Mouse (Mus musculus): ENCODE data around the gene Mbtps2. TPM values are rescaled to one million over a fixed set of nuclear protein-coding genes. Genes with fewer than 3 reads are reported as not detected.

The Mbtps2 gene
- polyA plus RNA-seq, 1 experiment from 2014 or later = 35.4 TPM

DNA sequence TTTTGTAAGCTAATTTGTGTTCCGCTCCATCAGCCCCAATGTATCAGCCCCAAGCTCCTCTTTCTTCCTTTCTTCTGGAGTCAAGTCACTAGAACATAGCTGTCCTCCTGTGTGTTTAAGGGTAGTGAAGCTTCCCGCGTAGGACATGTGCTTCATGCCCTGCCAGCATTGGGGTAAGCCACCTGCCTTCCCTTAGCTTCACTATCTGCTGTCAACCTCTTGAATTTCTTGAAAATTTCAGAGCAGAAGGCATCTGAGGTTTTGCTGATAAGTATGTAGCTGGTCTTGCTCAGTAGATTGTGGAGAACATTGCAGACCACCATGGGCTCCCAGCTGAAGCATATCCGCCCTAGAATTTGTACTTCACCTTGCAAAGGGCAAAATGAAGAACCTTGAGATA lies 105.4 kb downstream of the Mbtps2 start:
- Histone ChIP-seq H3K36me3 (no peaks in the 10 kb centered on the region), H3K27me3 (no peaks in the 10 kb centered on the region), H3K27ac (replicated peaks) (no peak overlapping the region), H3K4me2 (replicated peaks) (no peak overlapping the region), H3K4me1 (peaks cover 13% of the 10 kb centered on the region), H3K9me3 (no peaks in the 10 kb centered on the region), H3K9ac (replicated peaks) (no peak overlapping the region), H3K4me3 (no peak overlapping the region)
- no peak for ATAC-seq (replicated peaks)
- WGBS = 68% methylated on average over 4 of the region's 4 CpGs

DNA sequence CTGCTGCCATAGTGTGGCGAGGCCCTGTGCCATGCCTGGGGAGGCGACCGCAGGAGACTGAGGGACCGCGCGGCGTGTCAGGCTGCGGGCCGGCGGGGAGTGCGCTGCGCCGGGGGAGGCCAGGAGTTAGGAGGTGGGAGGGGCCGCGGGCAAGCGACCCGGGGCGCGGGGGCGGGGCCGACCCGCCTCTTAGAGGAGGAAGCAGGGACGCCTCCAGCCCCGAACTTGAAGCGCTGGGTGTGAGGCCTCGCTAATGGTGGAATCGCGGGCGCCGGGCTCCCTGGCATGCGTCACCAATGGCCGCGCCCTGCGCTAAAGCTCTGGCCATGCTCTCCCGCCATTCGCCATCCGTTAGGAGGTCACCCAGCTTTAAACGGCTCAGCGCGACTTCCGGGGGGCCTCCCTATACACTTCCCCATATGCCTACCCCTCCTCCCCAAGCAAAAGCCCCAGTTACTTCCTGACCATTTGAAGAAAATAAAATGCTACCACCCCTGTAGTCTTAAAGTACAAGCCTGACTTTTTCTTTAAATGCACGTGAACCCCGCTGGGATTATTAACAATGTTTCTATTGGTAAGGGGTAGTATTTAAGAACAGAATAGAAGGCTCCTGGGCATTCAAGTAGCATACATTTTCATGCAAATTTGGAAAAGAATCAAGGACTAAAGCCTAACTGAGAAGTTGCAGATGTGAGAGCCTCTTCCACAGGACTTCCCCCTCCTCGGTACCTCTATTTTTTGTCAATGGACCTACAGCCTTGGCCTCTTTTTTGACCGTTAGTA lies 106.4 kb downstream of the Mbtps2 start, which contains the start of gene Sms:
Gene Sms, minus strand, starts transcription at position 344 of the 783 bp plus-strand sequence.
- peak within 1 kb of the TSS; percentile 46 for H3K4me2 ChIP-seq (replicated peaks)
- WGBS = 17% methylated on average over 41 of the region's 45 CpGs
- peak; percentile 91 for ATAC-seq (replicated peaks)

DNA sequence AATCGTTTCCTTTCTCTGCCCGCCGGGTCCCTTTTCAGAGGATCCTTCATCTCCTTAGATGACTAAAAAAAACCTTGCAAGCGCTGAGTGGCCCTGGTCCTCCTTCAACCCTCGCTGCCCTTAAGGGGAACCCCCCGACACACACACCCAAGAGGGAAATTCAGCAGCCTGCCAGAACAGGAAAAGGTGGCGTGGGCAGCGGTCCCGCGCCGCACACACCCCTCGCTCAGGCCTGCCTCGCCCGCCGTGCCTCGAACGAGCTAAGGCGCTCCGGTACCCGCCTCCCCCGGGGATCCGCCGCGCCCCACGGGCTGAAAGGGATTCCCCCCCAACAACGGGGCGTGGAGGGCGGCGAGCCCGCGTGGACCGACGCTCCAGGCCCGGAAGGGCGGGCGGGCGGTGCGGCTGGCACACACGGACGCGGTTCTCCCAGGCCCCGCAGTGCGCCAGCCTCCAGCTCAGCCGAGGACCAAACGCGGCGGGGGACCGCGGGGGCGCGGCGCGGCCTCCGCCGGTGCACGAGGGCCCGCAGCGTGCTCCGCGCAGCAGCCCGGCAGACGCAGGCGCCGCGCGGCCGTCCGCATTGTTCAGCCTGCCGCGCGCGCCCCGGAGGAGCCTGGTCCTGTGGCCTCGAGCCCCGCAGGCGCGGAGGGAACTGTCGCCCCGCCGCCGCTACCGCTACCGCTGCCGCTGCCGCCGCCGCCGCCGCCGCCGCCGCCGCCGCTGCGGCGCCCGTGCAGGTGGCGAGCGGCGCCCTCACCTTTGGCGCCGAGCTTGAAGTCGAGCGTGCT lies 107.2 kb downstream of the Mbtps2 start:
- Histone ChIP-seq H3K9me3 (no peaks in the 10 kb centered on the region), H3K4me1 (peaks cover 13% of the 10 kb centered on the region), H3K27ac (replicated peaks) (peak overlapping the region; percentile 94), H3K36me3 (no peaks in the 10 kb centered on the region), H3K4me3 (peak overlapping the region; percentile 66), H3K4me2 (replicated peaks) (peak overlapping the region; percentile 46), H3K27me3 (no peaks in the 10 kb centered on the region), H3K9ac (replicated peaks) (peak overlapping the region; percentile 75)
- 28% methylated on average over 56 of the region's 104 CpGs for WGBS
- ATAC-seq (replicated peaks) = peak; percentile 71

More for the DNA sequence above, 106.4 kb downstream of the Mbtps2 start, which contains the start of gene Sms:
- H3K36me3 ChIP-seq = no peaks in the 10 kb centered on the region
- peaks cover 13% of the 10 kb centered on the region for H3K4me1 ChIP-seq
- peak within 1 kb of the TSS; percentile 66 for H3K4me3 ChIP-seq
- H3K27me3 ChIP-seq = no peaks in the 10 kb centered on the region
- peak within 1 kb of the TSS; percentile 75 for H3K9ac ChIP-seq (replicated peaks)
- peak within 1 kb of the TSS; percentile 94 for H3K27ac ChIP-seq (replicated peaks)
- no peaks in the 10 kb centered on the region for H3K9me3 ChIP-seq

DNA sequence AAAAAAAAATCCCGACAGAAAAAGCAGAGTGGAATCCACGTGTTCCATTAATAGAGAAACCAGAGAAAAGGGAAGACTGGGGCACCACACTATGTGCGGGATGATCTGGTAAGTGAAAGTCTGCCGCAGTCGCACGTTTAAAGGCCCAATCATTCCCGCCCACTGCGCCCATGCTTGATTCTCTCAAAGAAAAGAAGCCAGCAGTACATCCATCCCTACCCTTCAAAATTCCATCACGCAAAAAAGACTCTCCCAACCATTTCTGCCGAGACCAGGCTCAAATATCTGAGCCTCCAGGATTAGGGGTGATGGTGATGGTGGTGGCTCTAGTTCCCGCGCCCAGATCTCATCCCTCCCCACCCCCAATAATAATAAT lies 107.8 kb downstream of the Mbtps2 start:
- Histone ChIP-seq H3K4me2 (replicated peaks) (peak overlapping the region; percentile 46), H3K36me3 (no peaks in the 10 kb centered on the region), H3K9ac (replicated peaks) (peak overlapping the region; percentile 75), H3K27ac (replicated peaks) (peak overlapping the region; percentile 94), H3K27me3 (no peaks in the 10 kb centered on the region), H3K4me1 (peaks cover 13% of the 10 kb centered on the region), H3K9me3 (no peaks in the 10 kb centered on the region), H3K4me3 (peak overlapping the region; percentile 66)
- 25% methylated on average over 12 of the region's 12 CpGs for WGBS
- ATAC-seq (replicated peaks) = no peak

DNA sequence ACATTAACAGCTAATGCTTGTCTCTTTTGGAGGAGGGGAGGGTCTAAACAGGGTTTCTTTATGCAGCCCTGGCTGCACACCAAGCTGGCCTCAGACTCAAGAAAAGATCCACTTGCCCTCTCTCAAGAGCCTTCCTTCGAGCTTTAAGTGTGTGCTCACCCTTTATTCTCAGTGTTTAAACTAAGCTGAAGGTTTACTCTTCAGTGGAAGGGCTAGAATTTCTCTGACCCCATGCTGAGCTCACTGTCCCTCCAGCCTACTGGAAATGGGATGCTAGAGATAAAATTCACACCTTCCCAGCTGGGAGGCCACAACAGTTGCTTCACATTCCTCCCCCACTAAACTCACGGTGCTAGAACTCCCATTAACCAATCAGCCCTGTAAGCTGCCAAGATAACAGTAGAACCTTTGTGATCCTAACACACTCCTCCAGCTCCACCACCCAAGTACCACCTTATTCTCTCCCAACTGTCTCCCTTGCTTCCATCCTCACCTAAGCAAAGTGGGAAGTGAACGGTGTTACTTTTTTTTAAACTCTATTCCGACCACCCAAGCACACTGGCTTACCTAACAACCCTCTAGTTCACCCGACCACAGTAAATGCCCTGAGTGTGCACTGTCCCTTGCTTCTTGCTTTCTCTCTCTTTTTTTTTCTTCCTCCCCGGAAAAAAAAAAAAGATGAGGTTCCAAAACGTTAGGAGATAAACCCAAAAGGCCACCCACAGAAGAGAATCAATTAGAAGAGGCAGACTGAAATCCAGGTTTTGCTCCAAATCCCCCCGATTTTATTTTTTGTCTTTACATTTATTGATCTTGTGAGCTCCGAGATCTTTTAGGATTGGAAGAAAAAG lies 108.4 kb downstream of the Mbtps2 start:
- H3K4me3 ChIP-seq = peak overlapping the region; percentile 66
- H3K4me1 ChIP-seq = peaks cover 13% of the 10 kb centered on the region
- H3K27ac ChIP-seq (replicated peaks) = peak overlapping the region; percentile 94; the same call in 1 of the 2 replicates
- WGBS = 24% methylated on average over 9 of the region's 9 CpGs
- H3K36me3 ChIP-seq = no peaks in the 10 kb centered on the region
- peak overlapping the region; percentile 46 for H3K4me2 ChIP-seq (replicated peaks)
- H3K9ac ChIP-seq (replicated peaks) = peak overlapping the region; percentile 75; the same call in 1 of the 2 replicates
- no peak for ATAC-seq (replicated peaks)
- no peaks in the 10 kb centered on the region for H3K9me3 ChIP-seq
- no peaks in the 10 kb centered on the region for H3K27me3 ChIP-seq

DNA sequence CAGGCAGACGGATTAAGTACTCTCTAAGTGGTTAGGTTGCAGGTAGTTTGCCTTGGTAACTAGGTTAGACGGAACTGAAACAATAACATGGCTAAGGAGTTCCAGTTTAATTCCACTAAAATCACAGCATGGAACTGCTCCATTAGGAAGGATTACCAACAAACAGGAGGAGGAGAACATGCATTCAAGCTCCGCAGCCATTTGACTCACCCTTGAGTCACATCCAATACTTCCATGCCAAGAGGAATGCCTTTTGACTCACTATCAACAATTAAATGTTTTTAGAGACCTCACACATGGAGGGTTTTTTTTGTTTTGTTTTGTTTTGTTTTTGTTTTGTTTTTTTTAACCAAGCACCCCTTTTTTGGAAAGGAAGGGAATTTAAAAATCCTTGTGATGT lies 109.7 kb downstream of the Mbtps2 start:
- WGBS = 68% methylated on average over 3 of the region's 3 CpGs
- peaks cover 13% of the 10 kb centered on the region for H3K4me1 ChIP-seq
- no peak overlapping the region for H3K27ac ChIP-seq (replicated peaks)
- H3K27me3 ChIP-seq = no peaks in the 10 kb centered on the region
- H3K9me3 ChIP-seq = no peaks in the 10 kb centered on the region
- H3K4me2 ChIP-seq (replicated peaks) = no peak overlapping the region
- no peaks in the 10 kb centered on the region for H3K36me3 ChIP-seq
- no peak overlapping the region for H3K4me3 ChIP-seq
- no peak for ATAC-seq (replicated peaks)
- no peak overlapping the region for H3K9ac ChIP-seq (replicated peaks)

DNA sequence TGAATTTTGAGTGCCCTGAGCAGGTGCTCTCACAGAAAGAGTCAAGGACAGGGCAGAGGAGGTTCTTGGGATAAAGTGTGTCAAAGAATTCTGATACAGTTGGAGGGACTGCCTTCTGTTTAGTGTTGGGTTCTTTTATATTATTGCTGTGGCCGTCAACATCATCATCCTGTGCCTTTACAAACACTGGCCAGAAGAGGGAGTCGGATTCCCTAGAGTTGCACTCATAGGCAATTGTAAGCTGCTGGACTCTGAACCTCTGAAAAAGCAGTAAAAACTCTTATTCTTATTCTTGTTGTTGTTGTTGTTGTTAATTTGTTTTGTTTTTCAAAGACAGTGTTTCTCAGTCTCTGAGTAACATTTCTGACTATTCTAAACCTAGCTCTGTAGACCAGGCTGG lies 111.8 kb downstream of the Mbtps2 start:
- no peak overlapping the region for H3K9ac ChIP-seq (replicated peaks)
- H3K4me3 ChIP-seq = no peak overlapping the region
- WGBS = 61% methylated on average over 2 of the region's 2 CpGs
- no peak for ATAC-seq (replicated peaks)
- no peaks in the 10 kb centered on the region for H3K9me3 ChIP-seq
- H3K4me1 ChIP-seq = peaks cover 13% of the 10 kb centered on the region
- no peaks in the 10 kb centered on the region for H3K36me3 ChIP-seq
- H3K4me2 ChIP-seq (replicated peaks) = no peak overlapping the region
- H3K27me3 ChIP-seq = no peaks in the 10 kb centered on the region
- no peak overlapping the region for H3K27ac ChIP-seq (replicated peaks)

Other genes with a start within 250 kb of the Mbtps2 start
- gene Phex, start 183.4 kb downstream of the Mbtps2 start, polyA plus RNA-seq (2015; fragmentation: Nextera tagmentation; extraction: Ambion mirVana) = 0.18 and 0.20 TPM in 2 replicates
- 113 and 115 TPM in 2 replicates for gene Sms, start 106.4 kb downstream of the Mbtps2 start, polyA plus RNA-seq (2015; fragmentation: Nextera tagmentation; extraction: Ambion mirVana)
- gene Yy2, start 29.7 kb downstream of the Mbtps2 start, polyA plus RNA-seq (2015; fragmentation: Nextera tagmentation; extraction: Ambion mirVana) = 2.7 and 2.8 TPM in 2 replicates
- gene Smpx, start 100.2 kb upstream of the Mbtps2 start, polyA plus RNA-seq (2015; fragmentation: Nextera tagmentation; extraction: Ambion mirVana) = 0.19 TPM in 1 of 2 replicates, not detected in the other
- 2.5 and 2.9 TPM in 2 replicates for gene Klhl34, start 219.7 kb upstream of the Mbtps2 start, polyA plus RNA-seq (2015; fragmentation: Nextera tagmentation; extraction: Ambion mirVana)